ENCODE assay signal across 7 mouse cellular contexts in the genomic region with DNA sequence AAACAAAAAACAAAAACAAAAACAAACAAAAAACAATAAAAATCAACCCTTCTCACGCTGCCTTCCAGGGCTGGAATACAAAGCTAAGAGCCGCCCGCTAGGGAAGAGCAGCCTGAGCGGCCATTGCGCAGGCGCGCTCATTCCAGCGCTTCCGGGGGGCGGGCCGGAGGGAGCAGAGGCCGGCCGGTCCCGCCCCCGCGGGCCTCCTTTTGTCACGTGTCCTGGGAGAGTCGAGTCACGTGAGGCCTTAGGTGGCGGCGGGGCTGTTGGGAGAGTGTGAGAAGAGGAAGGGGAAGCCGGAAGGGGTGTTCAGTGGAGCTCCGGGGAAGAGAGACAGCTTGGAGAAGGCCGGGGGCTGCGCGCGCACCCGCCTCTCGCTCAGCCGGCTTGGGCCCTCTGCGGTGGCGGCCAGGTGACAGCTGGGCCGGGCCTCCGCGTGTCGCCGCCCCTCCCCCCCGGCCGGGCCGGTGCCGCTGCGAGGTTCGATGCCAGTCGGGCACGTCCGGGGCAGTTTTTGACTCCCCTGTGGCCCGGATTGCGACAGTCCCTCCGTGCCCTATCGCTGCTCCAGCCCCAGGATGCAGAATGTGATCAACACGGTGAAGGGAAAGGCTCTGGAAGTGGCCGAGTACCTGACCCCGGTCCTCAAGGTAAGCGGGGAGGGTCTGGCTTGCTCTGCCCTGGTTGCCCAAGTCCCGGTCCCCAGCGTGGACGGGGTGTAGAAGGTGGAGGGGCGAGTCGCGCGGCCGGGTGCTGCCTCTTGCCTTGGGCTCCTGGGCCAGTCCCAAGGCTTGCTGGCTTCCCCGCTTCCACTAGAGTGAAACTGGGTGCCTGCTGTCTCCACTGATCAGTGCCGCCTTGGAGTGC. TPM values are rescaled to one million over a fixed set of nuclear protein-coding genes. Genes with fewer than 3 reads are reported as not detected.
DNase-seq lines count a peak whose midpoint lies in the region; ATAC-seq and TF ChIP-seq lines count a peak whose summit lies in the region.

A gene (minus strand): TSS at position 185 of the 867 bp plus-strand sequence.
A gene (plus strand): TSS at position 264 of the 867 bp plus-strand sequence.

- H3K27me3 ChIP-seq in embryonic facial prominence, embryonic 10.5 days (replicated peaks; ENCODE audit: low read depth, poor library complexity, severe bottlenecking) = no peaks in the 10 kb centered on the region
- H3K27me3 ChIP-seq in intestine, postnatal 0 days (replicated peaks; ENCODE audit: control insufficient read depth, insufficient read depth, low read length) = no peaks in the 10 kb centered on the region
- H3K27me3 ChIP-seq in midbrain, embryonic 12.5 days = no peaks in the 10 kb centered on the region
- H3K27me3 ChIP-seq in small intestine, adult 2 months (ENCODE audit: control insufficient read depth, insufficient read depth, low read length) = no peaks in the 10 kb centered on the region

- H3K4me3 ChIP-seq in embryonic facial prominence, embryonic 10.5 days = peak within 1 kb of the TSS; percentile 92
- H3K4me3 ChIP-seq in intestine, postnatal 0 days (ENCODE audit: low read depth, low read length) = peak within 1 kb of the TSS; percentile 77
- peak within 1 kb of the TSS; percentile 71 for H3K4me3 ChIP-seq in midbrain, embryonic 12.5 days
- H3K4me3 ChIP-seq in small intestine, adult 2 months (ENCODE audit: low read depth, low read length) = peak within 1 kb of the TSS; percentile 98

- no peaks in the 10 kb centered on the region for H3K9me3 ChIP-seq in embryonic facial prominence, embryonic 10.5 days
- H3K9me3 ChIP-seq in intestine, postnatal 0 days (ENCODE audit: control insufficient read depth) = no peaks in the 10 kb centered on the region
- no peaks in the 10 kb centered on the region for H3K9me3 ChIP-seq in midbrain, embryonic 12.5 days

- no peak for TF ChIP-seq CTCF in intestine, postnatal 0 days (IDR thresholded peaks at IDR 0.05; ENCODE audit: low read depth)
- no peak for TF ChIP-seq CTCF in small intestine, adult 2 months (IDR thresholded peaks at IDR 0.05; ENCODE audit: extremely low read depth, insufficient read length, insufficient replicate concordance, low read depth, low read length)

- peak within 1 kb of the TSS; percentile 90 for H3K27ac ChIP-seq in embryonic facial prominence, embryonic 10.5 days (replicated peaks)
- peak within 1 kb of the TSS; percentile 89 for H3K27ac ChIP-seq in intestine, postnatal 0 days (ENCODE audit: low read depth, low read length)
- H3K27ac ChIP-seq in midbrain, embryonic 12.5 days (replicated peaks) = peak within 1 kb of the TSS; percentile 91
- H3K27ac ChIP-seq in small intestine, adult 2 months (ENCODE audit: insufficient read depth, low read depth, low read length) = peak within 1 kb of the TSS; percentile 95

- peaks cover 18% of the 10 kb centered on the region; the same call in 1 of the 2 replicates for H3K36me3 ChIP-seq in embryonic facial prominence, embryonic 10.5 days (replicated peaks)
- H3K36me3 ChIP-seq in intestine, postnatal 0 days (ENCODE audit: control insufficient read depth, insufficient read depth) = peaks cover 5% of the 10 kb centered on the region; the same call in 1 of the 2 replicates
- peaks cover 27% of the 10 kb centered on the region; the same call in 1 of the 2 replicates for H3K36me3 ChIP-seq in midbrain, embryonic 12.5 days
- peaks cover 2% of the 10 kb centered on the region; the same call in 1 of the 2 replicates for H3K36me3 ChIP-seq in small intestine, adult 2 months (ENCODE audit: control insufficient read depth, insufficient read depth, low read length)

- peak within 1 kb of the TSS; percentile 86 for H3K9ac ChIP-seq in intestine, postnatal 0 days (ENCODE audit: low read depth, low read length)
- H3K9ac ChIP-seq in midbrain, embryonic 12.5 days (replicated peaks) = peak within 1 kb of the TSS; percentile 79

- H3K4me2 ChIP-seq in intestine, postnatal 0 days (replicated peaks; ENCODE audit: low read depth) = peak within 1 kb of the TSS; percentile 87
- H3K4me2 ChIP-seq in midbrain, embryonic 12.5 days (replicated peaks) = peak within 1 kb of the TSS; percentile 79

- peak; percentile 96 for ATAC-seq in intestine, postnatal 0 days
- peak; percentile 98 for ATAC-seq in midbrain, embryonic 12.5 days (ENCODE audit: low FRiP score, low read depth)

- peak; percentile 96 for DNase-seq in adrenal gland, postnatal 10 days
- DNase-seq in embryonic facial prominence, embryonic 10.5 days (ENCODE audit: low spot score) = peak; percentile 98
- no peak for DNase-seq in gonadal fat pad, adult 2 months (ENCODE audit: low read depth)
- DNase-seq in left cerebral cortex, postnatal 4 days = peak; percentile 98

- intact Hi-C loops in left cerebral cortex, postnatal 4 days (cut with DNase I) = no loop called here

- WGBS in embryonic facial prominence, embryonic 10.5 days = under 1% methylated on average over 64 of the region's 64 CpGs
- under 1% methylated on average over 60 of the region's 64 CpGs for WGBS in intestine, postnatal 0 days
- WGBS in midbrain, embryonic 12.5 days = under 1% methylated on average over 61 of the region's 64 CpGs
- WGBS in small intestine, adult 2 months = under 1% methylated on average over 64 of the region's 64 CpGs

- H3K4me1 ChIP-seq in embryonic facial prominence, embryonic 10.5 days = peaks cover 15% of the 10 kb centered on the region
- H3K4me1 ChIP-seq in intestine, postnatal 0 days (replicated peaks; ENCODE audit: control insufficient read depth, insufficient read depth, low read length) = no peaks in the 10 kb centered on the region
- peaks cover 14% of the 10 kb centered on the region for H3K4me1 ChIP-seq in midbrain, embryonic 12.5 days
- peaks cover 11% of the 10 kb centered on the region; the same call in 1 of the 2 replicates for H3K4me1 ChIP-seq in small intestine, adult 2 months (ENCODE audit: control insufficient read depth, insufficient read depth, insufficient read length, low read length)

- TF ChIP-seq POLR2A in small intestine, adult 2 months (IDR thresholded peaks at IDR 0.05; ENCODE audit: low read depth, low read length) = peak; percentile 75

RNA-seq across cellular contexts. Expression of the first gene that starts in this region (rescaled TPM):
- total RNA-seq in adrenal gland, postnatal 10 days (2021) = 10 to 100 TPM; 23.2 to 26.2 TPM
- 12.2 and 14.9 TPM in 2 replicates for polyA plus RNA-seq in embryonic facial prominence, embryonic 10.5 days (2016; fragmentation: Nextera tagmentation; extraction: Ambion mirVana)
- polyA plus RNA-seq in gonadal fat pad, adult 2 months (2012; rRNA removed) = 18.8 and 23.1 TPM in 2 replicates
- polyA plus RNA-seq in intestine, postnatal 0 days (2015; fragmentation: Nextera tagmentation; extraction: Ambion mirVana) = 19.9 and 20.4 TPM in 2 replicates
- total RNA-seq in left cerebral cortex, postnatal 4 days (2021) = 10 to 100 TPM; 49.5 to 52.3 TPM
- polyA plus RNA-seq in midbrain, embryonic 12.5 days (2016; fragmentation: Nextera tagmentation; extraction: Ambion mirVana) = 20.4 and 20.6 TPM in 2 replicates
- polyA plus RNA-seq in small intestine, adult 2 months (2012; rRNA removed) = 6.3 and 11.4 TPM in 2 replicates

RNA-seq across cellular contexts. Expression of the second gene that starts in this region (rescaled TPM):
- 10 to 100 TPM; 39.9 to 45.3 TPM for total RNA-seq in adrenal gland, postnatal 10 days (2021)
- 30.0 and 30.8 TPM in 2 replicates for polyA plus RNA-seq in embryonic facial prominence, embryonic 10.5 days (2016; fragmentation: Nextera tagmentation; extraction: Ambion mirVana)
- 18.3 and 19.4 TPM in 2 replicates for polyA plus RNA-seq in gonadal fat pad, adult 2 months (2012; rRNA removed)
- 45.8 and 49.5 TPM in 2 replicates for polyA plus RNA-seq in intestine, postnatal 0 days (2015; fragmentation: Nextera tagmentation; extraction: Ambion mirVana)
- total RNA-seq in left cerebral cortex, postnatal 4 days (2021) = 10 to 100 TPM; 41.8 to 48.1 TPM
- polyA plus RNA-seq in midbrain, embryonic 12.5 days (2016; fragmentation: Nextera tagmentation; extraction: Ambion mirVana) = 41.8 and 46.4 TPM in 2 replicates
- 12.8 and 27.0 TPM in 2 replicates for polyA plus RNA-seq in small intestine, adult 2 months (2012; rRNA removed)
